Mouse (Mus musculus): ENCODE results near the gene Enpp3.
A peak's percentile ranks its signal among the peaks of the same experiment; 100 is the strongest.

Enpp3 gene

DNA sequence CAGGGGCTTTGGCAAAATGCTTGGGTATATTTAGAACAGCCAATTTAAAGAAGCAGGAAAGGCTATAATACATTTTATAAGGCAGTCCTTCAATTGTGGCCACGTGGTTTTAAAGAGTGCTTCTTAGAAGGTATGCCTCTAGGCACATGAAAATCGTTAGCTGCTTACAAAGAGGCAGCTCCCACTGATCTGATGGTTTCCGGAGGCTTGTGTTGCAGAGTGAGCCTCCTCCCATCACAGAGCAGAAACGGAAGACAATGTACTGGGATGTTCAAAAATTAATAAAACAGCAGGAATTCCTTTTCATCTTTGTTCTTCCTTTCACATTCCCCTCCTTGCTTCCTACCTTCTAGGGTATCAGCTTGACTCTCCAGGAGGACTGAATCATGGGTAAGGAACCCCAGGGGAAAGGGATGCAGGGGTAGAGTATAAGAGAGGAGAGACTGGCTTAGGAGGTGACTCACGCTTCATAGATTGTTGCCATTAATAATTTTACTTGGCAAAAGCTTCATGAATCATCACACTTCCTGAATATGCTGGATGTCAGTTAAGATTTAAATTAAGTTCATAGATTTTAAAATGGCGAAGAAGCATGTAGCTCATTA is 77.4 kb downstream of the Enpp3 start:
- peak; percentile 57 for DNase-seq (ENCODE audit: low read depth, low spot score)

DNA sequence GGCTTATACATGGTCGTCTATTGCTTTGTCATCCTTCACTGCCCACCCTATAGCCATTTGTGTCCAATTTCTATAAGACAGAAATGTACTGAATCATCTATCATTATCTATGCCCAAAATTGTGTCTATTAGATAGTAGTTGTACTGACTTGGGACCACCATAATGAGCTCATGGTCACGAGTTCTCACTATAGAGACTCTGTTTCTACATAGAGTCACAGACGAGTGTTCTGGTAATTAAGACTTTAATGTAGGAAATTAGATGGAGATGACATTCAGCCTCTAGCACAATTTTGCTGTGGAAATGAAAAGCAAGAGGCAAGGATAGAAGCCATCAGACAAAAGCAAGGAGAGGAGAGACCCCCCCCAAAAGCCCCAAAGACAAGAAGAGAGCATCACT is 78.0 kb downstream of the Enpp3 start:
- DNase-seq (ENCODE audit: low read depth, low spot score), result no peak

DNA sequence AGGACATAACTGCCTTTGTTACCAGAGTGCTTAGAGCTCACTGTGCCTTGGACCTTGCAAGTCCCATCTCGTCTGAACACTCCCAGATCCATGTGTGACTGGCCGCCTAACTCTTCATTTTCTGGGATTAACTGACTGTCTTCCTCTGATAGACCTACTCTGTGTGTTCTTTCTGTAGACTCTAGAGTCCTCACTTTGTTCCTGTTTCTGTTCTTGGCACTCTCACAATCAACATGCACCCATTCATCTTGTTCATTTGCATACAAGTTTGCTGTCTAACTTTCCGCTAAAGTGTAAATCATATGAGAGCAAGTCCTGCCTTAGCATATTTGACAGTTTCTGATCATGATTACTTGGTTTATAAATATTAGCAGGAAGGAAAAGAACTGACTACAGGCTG is 79.4 kb downstream of the Enpp3 start:
- no peak for DNase-seq (ENCODE audit: low read depth, low spot score)

DNA sequence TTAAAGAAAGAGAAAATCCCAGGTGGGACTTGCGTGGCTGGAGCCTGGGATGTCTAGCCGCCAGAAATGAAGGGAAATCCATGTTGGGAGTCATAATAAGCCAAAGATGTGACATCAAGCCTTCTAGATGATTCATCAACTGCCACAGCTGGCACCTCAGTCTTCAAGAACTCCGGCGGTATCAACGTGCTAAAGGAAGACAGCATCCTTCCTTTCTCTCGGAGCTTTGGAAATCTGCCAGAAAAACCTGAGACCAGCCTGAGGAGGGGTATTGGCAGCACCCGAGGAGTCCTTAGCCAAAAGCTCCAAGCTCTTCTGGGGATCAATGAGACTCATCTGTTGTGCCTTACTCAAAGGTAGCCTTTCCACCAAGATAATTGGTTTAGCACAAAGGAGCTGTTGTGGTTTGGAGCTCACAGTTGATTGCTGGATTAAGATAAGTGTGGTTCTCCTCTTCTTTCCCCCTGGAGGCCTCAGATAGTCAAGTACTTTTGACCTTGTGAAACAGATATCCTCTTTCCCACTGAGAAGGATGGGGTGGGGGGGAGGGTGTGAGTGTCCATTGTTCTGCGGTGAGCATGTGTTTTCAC is 84.2 kb downstream of the Enpp3 start:
- peak; percentile 24 for DNase-seq (ENCODE audit: low read depth, low spot score)

DNA sequence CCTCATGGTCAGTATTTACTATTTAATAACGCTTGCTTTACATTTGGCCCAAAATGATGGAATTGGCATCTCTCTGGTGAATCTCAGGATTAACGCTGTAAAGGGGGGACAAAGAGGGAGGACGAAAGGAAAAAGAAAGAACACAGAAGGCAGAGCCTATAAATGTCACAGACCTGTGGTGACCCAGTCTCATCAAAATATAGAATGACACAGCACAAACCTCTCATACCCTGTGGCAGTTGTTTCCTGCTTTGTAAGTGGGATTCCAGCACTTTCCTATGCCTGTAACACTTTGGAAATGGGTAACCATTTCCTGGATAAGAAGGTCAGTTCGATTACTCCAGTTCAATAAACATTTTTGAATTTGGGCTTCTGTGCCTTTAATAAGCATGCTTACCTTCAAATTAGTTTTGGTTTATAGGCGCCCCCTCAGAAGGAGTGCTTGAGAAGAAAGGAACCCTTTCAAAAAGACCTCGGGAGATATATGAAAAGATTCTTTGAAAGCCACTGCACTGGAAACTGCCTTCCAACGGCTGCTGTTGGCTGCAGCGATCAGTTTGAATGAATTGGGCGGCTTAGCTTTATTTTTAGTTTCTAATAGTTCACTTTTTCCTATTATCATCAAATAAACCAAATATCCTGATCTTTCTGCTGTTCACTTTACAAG is 87.6 kb downstream of the Enpp3 start:
- no peak for DNase-seq (ENCODE audit: low read depth, low spot score)

DNA sequence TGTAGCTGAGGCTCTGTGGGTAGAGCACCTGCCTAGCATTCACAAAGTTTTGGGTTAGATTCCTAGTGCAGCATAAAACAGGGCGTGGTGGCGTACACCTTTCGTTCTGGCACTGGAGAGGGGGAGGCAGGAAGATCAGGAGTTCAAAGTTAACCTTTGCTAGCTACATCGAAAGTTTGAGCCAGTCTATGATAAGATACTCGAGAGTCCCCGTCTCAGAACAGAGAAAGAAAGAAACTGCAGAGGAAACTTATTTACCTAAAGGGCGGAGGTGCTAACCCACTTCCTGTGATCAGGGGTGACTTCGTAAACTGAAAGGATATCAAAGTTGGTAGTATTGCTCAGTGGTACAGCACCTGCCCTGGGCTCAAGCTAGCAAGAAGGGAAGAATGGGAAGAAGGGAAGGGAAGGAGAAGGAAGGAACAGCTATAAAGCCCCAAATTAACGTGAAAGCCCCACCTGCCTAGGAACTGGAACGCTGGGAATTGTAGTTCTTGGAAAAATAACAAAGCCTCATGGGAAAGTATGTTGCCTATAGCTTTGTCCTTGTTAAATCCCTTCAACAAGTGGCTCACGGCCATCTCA is 88.3 kb downstream of the Enpp3 start:
- peak; percentile 46 for DNase-seq (ENCODE audit: low read depth, low spot score)

DNA sequence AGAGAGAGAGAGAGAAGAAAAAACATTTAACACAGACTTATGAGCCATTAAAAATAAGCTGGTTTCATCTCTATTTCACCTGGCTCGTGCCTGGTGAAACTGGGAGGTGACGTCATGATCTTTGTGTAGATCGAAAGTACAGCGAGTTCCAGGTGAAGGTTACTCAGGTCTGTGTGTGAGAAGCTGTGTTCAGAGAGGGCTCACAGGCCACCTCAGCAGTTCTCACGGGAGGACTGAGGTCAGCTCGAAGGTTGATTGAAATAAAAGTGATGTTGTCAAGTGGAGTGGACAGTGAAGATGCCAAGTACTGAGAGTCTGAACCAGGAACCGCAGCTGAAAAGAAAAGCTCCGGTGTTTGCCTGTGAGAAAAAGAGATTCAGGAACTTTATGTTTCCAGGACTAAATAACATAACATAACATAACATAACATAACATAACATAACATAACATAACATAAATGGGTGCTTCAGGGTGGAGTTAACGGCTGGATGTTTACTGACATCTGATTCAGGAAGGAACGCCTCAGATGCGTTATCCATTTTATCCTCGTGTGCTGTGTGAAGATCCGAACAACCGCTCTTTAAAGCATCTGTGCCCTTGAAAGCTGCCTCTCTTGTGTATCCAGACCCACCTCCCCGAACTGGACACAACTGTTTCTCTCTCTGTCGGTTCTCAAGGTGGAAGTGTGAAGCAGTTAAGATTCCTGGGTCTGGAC is 88.9 kb downstream of the Enpp3 start:
- no peak for DNase-seq (ENCODE audit: low read depth, low spot score)

DNA sequence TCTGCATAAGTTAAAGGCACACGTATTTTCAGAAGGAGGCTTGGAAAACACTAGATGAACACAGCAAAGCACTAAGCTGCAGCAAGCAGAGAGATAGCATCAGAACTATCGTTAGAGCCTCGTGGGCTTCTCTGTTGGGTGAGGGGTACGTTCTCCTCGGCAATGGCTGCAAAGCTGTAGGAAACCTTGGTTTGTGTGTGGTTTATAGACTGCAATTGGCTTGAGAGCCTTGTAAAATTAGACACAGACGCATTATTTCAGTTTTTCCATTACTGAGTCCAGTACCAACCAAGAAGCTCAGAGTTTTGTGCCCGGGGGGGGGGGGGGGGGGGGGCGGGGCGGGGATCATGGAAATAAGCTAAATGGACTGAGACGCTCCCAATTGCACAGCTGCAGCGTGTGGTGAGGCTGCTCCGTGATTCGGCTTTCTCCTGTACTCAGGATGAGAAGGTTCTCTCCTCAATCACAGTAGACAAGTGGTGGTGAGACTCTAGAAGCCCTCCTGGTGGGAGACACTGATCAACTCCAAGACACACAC is 99.6 kb downstream of the Enpp3 start:
- no peak for DNase-seq (ENCODE audit: low read depth, low spot score)

DNA sequence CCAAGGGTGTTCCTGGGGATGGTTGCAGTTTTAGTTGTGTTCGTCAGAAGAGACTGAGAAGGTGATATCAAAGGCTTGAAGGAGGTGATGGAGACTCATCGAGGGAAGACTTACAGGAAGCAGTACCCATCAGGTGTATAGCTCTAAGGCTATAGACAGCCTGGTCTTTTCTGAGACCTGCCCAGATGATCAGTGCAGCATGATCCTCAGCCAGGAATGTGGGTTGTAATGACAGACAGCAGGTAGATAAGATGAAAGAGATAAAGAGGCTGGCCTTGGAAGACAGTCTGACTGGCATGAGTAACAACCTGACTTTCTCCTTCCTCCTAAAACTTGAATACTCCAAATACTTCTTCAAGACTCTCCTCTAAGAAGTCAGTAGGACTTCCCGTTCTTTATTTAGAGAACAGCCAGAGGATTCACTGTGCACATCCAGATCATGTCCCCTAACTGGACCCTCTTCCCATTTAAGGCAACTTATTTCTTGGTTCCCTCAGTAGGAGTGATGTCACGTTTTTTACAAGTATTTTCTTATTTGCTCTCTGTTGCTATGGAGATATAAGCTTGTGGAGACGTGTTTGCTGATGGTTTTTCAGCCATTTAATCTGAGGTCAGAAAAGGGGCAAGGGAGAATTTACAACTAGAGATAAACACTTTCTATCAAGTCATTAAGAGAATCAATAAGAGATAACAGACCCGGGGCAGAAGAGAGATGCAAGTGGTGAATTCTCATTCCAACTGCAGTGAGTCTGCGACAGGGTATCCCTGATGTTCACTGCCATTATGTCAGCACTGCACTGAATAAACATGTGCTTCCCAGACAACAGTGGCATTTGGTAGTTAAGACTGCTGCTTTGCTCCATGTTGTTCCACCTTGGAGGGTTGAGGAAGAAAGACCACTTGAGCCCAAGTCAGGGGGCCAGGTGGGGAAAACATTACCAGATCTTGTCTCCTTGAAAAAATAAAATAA is 101.1 kb downstream of the Enpp3 start:
- DNase-seq (ENCODE audit: low read depth, low spot score), result no peak

DNA sequence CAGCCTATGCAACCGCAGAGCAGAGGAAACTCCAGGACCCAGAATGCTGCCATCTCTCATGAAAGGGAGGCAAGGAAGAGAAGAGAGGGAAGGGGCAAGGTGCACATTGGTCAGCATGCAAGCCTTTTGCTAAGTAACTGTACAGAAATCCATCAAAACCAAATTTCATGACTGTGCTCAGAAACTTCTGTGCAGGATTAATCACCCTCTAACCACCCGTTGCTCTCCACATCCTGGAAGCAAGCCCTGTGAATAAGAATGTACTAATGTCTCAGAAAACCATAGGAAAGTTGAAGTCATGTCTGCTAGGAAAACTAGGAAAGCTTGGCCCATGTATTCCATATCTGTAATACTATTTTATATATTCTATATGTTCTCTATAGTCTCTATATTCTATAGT is 103.5 kb downstream of the Enpp3 start:
- no peak for DNase-seq (ENCODE audit: low read depth, low spot score)

DNA sequence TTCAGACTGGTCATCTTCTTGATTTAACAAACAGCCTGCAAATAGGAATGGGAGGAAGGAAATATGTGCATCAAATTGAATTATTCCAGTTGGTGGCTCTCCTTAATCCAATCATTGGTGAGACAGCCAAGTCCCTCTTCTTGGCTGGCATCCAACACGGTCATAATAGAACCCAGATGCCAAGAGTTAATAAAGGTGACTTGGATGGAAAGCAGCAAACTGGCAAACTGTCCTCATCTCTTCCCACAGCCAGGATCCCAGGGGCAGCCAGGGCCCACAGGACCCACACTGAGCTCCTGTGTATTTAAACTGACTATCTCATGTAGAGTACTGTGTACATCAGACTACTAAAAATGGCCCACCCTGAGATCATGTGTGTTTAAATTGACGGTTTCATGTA is 104.2 kb downstream of the Enpp3 start:
- DNase-seq (ENCODE audit: low read depth, low spot score), result no peak

DNA sequence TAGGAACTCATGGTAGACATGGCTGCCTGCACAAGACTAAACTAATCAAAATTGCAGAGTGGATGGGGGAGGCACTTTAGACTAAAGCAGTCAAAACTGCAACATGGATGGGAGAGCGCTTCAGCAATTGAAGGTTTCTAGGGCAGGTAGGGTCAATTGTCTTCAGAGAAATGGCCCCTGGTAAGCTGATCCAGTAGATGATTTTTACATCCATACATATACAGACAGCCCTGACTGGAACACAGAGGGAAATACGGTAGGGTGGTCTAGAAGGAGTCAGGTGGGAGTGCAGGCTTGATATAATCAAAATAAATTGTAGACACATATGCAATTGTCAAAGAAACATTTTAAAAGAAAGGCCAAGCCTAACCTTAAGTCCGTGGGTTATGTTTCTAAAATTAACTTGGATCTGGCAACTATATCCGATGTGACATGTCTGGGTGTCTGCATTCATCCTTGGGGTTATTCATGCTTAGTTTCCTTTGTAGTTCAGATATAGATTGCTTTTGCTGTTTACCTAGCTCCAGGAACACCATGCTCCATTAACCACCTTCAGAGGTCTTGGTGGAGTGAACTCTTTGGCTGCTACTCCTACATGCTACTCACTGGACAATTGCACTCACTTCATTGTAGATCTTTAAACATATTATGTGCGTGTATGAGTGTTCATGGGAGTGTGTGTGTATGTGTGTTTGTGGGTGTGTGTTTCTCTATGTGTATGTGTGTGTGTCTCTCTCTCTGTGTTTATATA is 107.4 kb downstream of the Enpp3 start:
- no peak for DNase-seq (ENCODE audit: low read depth, low spot score)

DNA sequence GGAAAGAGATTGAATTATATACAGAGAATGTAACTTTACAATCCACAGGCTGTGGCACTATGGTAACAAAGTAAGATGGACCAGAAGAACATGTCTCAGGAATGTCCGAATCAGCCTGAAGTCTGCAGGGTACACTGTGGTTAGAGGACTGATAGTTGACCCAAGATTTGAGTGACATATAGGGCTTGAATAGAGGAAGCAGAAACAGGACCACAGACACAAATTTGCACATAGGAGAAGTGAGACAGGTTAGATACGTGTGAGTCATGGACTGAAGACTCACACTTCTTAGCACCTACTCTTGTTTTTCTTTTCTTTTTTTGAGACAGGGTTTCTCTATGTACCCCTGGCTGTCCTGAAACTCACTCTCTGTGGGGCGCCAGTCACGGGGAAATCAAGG is 115.1 kb downstream of the Enpp3 start:
- DNase-seq (ENCODE audit: low read depth, low spot score), result no peak

DNA sequence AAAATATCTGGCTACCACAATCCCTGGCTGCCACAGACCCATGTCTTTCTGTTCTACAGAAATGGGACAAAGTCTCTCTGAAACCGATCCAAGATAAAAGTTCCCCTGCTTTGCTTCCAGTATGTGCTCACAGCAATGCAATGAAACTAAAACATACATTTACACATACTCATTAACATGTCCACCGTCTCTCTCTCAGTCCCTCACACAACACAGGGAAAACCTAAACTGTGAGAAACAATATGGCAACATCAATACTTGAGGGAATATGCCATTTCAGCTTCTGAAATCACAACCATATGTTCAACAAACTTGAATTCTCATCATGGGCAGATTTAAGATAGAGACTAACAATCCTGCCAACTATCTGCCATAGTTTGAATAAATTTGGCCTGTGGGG is 117.4 kb downstream of the Enpp3 start:
- DNase-seq (ENCODE audit: low read depth, low spot score), result no peak

Data from R1 (cell line).